Mouse (Mus musculus) cerebellum, adult 2 months (tissue): ENCODE measurements around the gene Bbc3.

Experiments
- CTCF ChIP-seq: fragments of 200-500 bp; IDR thresholded peaks from 2 replicates; pipeline ENCODE4 v1.5.1; 2011; ENCODE audit warnings: low read depth, mild to moderate bottlenecking, control low read depth, low read length, moderate library complexity, borderline replicate concordance; ENCODE audit not compliant: insufficient read depth
- POLR2A ChIP-seq: fragments of 200-500 bp; IDR thresholded peaks from 2 replicates; pipeline ENCODE4 v1.6.1; 2011; ENCODE audit warnings: low read length, control low read depth, borderline replicate concordance; ENCODE audit not compliant: insufficient read depth

- no peak for TF ChIP-seq POLR2A
- no peak for TF ChIP-seq CTCF
These were observed 6.1 kb downstream of the Bbc3 start for GRCm38 (mm10) chr7:16314221-16314775.
